Mouse (Mus musculus) midbrain, embryonic 16.5 days (tissue): ENCODE measurements around the gene Ddx54. TPM values are rescaled to one million over a fixed set of nuclear protein-coding genes. Genes with fewer than 3 reads are reported as not detected.

Experiments used
- ATAC-seq: fragments of 200-750 bp; cut with Nextera tagmentation; 2 replicates; pipeline ENCODE4 v1.8.0; 2017; ENCODE audit warnings: moderate TSS enrichment
- H3K27ac ChIP-seq: fragments of 300-500 bp; sonication (generic); 2 replicates; pipeline ENCODE4 v1.5.1; 2014; ENCODE audit warnings: mild to moderate bottlenecking, low read length, mixed read lengths
- H3K27me3 ChIP-seq: fragments of 300-500 bp; sonication (generic); 2 replicates; pipeline ENCODE4 v1.6.1; 2014; ENCODE audit warnings: low read depth, low read length, mixed read lengths; ENCODE audit not compliant: control insufficient read depth, insufficient read depth
- H3K36me3 ChIP-seq: fragments of 300-500 bp; sonication (generic); 2 replicates; pipeline ENCODE4 v1.6.1; 2014; ENCODE audit warnings: mild to moderate bottlenecking, low read length, moderate library complexity, mixed read lengths; ENCODE audit not compliant: control insufficient read depth, insufficient read depth
- H3K4me1 ChIP-seq: fragments of 300-500 bp; sonication (generic); 2 replicates; pipeline ENCODE4 v1.6.1; 2014; ENCODE audit warnings: mild to moderate bottlenecking, low read length, mixed read lengths; ENCODE audit not compliant: control insufficient read depth, insufficient read depth
- H3K4me2 ChIP-seq: fragments of 300-500 bp; sonication (generic); 2 replicates; pipeline ENCODE4 v1.6.1; 2014; ENCODE audit warnings: mild to moderate bottlenecking, low read length, mixed read lengths
- H3K4me3 ChIP-seq: fragments of 300-500 bp; sonication (generic); 2 replicates; pipeline ENCODE4 v1.5.1; 2014; ENCODE audit warnings: low read depth, mild to moderate bottlenecking, low read length, moderate library complexity, mixed read lengths
- H3K9ac ChIP-seq: fragments of 300-500 bp; sonication (generic); 2 replicates; pipeline ENCODE4 v1.6.1; 2014; ENCODE audit warnings: low read depth, low read length, mixed read lengths
- H3K9me3 ChIP-seq: fragments of 300-500 bp; sonication (generic); replicated peaks from 2 replicates; pipeline ENCODE4 v1.6.1; 2014; ENCODE audit warnings: mild to moderate bottlenecking, low read length, mixed read lengths; ENCODE audit not compliant: control insufficient read depth, poor library complexity, severe bottlenecking
- WGBS: fragments of 180-500 bp; shearing (Covaris S2); extraction: QIAGEN DNeasy Blood & Tissue Kit; methylation state at CpG from one replicate; pipeline ENCODE4 v1.1.7; 2014; 5-methylcytosine and 5-hydroxymethylcytosine counted together
- polyA plus RNA-seq: library from polyadenylated mRNA; unstranded; fragments of >200 nt; fragmentation: Nextera tagmentation; extraction: Ambion mirVana; gene quantifications from 2 replicates; pipeline ENCODE4 v1.2.1, GENCODE M21; 2015

Ddx54 gene
- polyA plus RNA-seq, 1 experiment from 2014 or later, result 39.9 TPM

DNA sequence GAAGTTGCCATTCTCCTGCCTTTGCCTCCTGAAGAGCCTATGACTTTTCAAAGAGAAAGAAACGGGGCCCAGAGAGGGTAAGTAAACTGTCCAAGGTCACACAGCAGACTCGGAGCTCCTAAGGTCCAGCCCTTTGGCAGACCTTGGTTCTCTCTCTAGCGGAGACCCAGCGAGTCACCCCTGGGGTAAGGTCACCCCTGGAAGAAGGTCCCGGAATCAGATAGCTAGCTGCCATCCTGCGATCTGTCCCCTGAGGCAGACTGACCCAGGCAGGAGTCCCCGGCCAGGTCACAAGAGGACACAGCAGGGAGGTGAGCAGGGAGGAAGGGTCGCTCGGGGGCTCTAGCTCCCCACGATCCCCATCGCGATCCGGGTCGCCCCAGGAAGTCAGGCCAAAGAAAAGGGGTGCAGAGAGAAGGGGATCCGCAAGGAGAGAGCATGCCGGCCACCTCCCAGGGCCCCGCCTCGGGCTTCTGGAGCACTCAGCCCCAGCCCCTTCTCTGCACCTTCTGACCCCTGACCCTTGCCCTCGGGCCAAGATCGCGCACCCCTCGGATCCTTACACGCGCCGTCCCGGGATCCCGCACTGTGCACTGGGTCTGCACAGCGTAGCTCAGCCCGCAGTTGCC is 24.5 kb upstream of the Ddx54 start:
- Histone ChIP-seq H3K4me2 (peak overlapping the region; percentile 99), H3K4me3 (peak overlapping the region; percentile 79), H3K9me3 (no peaks in the 10 kb centered on the region), H3K9ac (peak overlapping the region; percentile 92), H3K27ac (peak overlapping the region; percentile 77), H3K27me3 (no peaks in the 10 kb centered on the region), H3K36me3 (peaks cover 3% of the 10 kb centered on the region; the same call in 1 of the 2 replicates), H3K4me1 (peaks cover 12% of the 10 kb centered on the region)
- ATAC-seq, result peak; percentile 4; the same call in 1 of the 2 replicates
- 3% methylated on average over 26 of the region's 29 CpGs for WGBS

DNA sequence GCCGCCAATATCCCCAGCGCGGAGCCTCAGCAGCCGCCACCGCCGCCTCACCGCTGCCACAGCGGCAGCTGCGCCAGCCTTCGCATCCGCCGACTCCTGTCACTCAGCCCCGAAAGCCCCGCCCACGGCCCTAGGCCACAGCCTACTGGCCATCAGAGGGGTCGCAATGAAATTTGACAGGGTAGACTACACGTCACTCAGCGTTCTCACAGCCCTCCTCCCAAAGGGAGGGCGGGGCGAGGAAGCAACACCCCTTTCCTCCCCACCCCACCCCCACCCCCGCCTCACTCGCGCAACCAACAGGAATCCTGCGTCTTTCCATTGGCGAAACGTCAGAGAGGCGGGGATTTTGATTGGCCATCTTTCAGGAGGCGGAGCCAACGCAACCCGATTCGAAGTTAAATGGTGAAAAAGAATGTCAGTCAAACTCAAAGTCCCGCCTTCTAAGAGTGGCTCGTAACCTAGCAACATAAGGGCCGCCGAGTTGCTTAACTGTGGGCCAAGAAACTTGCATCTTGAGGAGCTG is 23.9 kb upstream of the Ddx54 start, which contains the start of the genes Tpcn1 and Iqcd:
TSS of gene Tpcn1 (minus strand) at position 105 of the 526 bp plus-strand sequence.
TSS of gene Iqcd (plus strand) at position 448 of the 526 bp plus-strand sequence.
- peaks cover 12% of the 10 kb centered on the region for H3K4me1 ChIP-seq

GRCm38 (mm10) chr5:120590356-120591010 is 22.1 kb upstream of the Ddx54 start:
- H3K4me1 ChIP-seq, result peaks cover 12% of the 10 kb centered on the region
- H3K27ac ChIP-seq, result no peak overlapping the region
- H3K36me3 ChIP-seq, result no peaks in the 10 kb centered on the region
- H3K27me3 ChIP-seq, result no peaks in the 10 kb centered on the region
- H3K9ac ChIP-seq, result no peak overlapping the region
- no peak overlapping the region for H3K4me3 ChIP-seq
- ATAC-seq, result no peak
- 78% methylated on average over 16 of the region's 16 CpGs for WGBS
- no peak overlapping the region for H3K4me2 ChIP-seq
- no peaks in the 10 kb centered on the region for H3K9me3 ChIP-seq

More for the DNA sequence above, 23.9 kb upstream of the Ddx54 start, which contains the start of the genes Tpcn1 and Iqcd:
- ATAC-seq, result peak; percentile 97
- H3K9me3 ChIP-seq, result no peaks in the 10 kb centered on the region
- under 1% methylated on average over 34 of the region's 35 CpGs for WGBS
- no peaks in the 10 kb centered on the region for H3K27me3 ChIP-seq
- H3K36me3 ChIP-seq, result no peaks in the 10 kb centered on the region; the same call in 1 of the 2 replicates
- peak within 1 kb of the TSS; percentile 99 for H3K4me2 ChIP-seq
- H3K9ac ChIP-seq, result peak within 1 kb of the TSS; percentile 92
- peak within 1 kb of the TSS; percentile 77 for H3K27ac ChIP-seq
- peak within 1 kb of the TSS; percentile 79 for H3K4me3 ChIP-seq

DNA sequence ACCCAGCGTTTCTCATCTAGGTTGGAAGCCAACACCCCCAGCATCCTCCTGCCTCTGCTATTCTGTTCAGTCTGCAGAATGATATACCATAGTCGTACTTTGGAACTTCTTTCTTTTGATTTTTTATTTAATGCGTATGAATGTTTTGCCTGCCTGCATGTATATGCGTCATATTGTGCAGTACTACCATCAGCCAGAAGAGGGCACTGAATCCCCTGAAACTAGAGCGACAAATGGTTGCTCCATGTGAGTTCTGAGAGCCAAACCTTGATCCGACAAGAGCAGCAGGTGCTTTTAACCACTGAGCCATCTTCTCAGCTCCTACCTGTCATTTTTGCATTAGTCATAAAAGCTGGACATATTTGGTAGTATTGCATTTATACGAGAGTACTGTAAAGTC is 20.4 kb upstream of the Ddx54 start:
- WGBS, result 74% methylated on average over 7 of the region's 7 CpGs
- Histone ChIP-seq H3K9ac (no peak overlapping the region), H3K4me2 (no peak overlapping the region), H3K36me3 (no peaks in the 10 kb centered on the region), H3K27me3 (no peaks in the 10 kb centered on the region), H3K9me3 (no peaks in the 10 kb centered on the region), H3K4me3 (no peak overlapping the region), H3K27ac (no peak overlapping the region), H3K4me1 (peaks cover 10% of the 10 kb centered on the region)
- no peak for ATAC-seq

DNA sequence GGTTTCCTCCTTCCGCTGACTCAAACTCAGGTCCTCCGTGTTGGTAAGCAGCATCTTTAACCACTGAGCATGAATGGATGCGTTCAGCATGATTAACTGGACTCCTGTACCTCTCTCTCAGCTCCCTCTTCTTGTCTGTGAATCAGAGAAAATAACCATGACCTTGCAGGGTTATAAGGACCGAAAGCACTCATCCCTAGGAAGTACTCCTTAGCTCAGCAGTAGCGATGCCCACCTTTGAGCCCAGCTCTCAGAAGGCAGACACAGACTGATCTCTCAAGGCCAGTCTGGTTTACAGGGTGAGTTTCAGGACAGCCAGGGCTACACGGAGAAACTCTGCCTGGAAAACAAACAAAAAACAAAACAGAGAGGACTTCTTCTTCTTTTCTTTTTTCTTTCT is 18.1 kb upstream of the Ddx54 start:
- WGBS, result 93% methylated on average over 6 of the region's 6 CpGs
- Histone ChIP-seq H3K4me1 (no peaks in the 10 kb centered on the region), H3K9ac (no peak overlapping the region), H3K27ac (no peak overlapping the region), H3K4me2 (no peak overlapping the region), H3K9me3 (no peaks in the 10 kb centered on the region), H3K27me3 (no peaks in the 10 kb centered on the region), H3K36me3 (no peaks in the 10 kb centered on the region), H3K4me3 (no peak overlapping the region)
- ATAC-seq, result no peak

- 95% methylated on average over 6 of the region's 6 CpGs for WGBS
- H3K4me2 ChIP-seq, result no peak overlapping the region
- no peaks in the 10 kb centered on the region for H3K36me3 ChIP-seq
- no peak overlapping the region for H3K27ac ChIP-seq
- ATAC-seq, result no peak
- no peaks in the 10 kb centered on the region for H3K9me3 ChIP-seq
- no peak overlapping the region for H3K9ac ChIP-seq
- no peak overlapping the region for H3K4me3 ChIP-seq
- no peaks in the 10 kb centered on the region for H3K4me1 ChIP-seq
- no peaks in the 10 kb centered on the region for H3K27me3 ChIP-seq
These were observed 12.9 kb upstream of the Ddx54 start for GRCm38 (mm10) chr5:120599625-120600024.

DNA sequence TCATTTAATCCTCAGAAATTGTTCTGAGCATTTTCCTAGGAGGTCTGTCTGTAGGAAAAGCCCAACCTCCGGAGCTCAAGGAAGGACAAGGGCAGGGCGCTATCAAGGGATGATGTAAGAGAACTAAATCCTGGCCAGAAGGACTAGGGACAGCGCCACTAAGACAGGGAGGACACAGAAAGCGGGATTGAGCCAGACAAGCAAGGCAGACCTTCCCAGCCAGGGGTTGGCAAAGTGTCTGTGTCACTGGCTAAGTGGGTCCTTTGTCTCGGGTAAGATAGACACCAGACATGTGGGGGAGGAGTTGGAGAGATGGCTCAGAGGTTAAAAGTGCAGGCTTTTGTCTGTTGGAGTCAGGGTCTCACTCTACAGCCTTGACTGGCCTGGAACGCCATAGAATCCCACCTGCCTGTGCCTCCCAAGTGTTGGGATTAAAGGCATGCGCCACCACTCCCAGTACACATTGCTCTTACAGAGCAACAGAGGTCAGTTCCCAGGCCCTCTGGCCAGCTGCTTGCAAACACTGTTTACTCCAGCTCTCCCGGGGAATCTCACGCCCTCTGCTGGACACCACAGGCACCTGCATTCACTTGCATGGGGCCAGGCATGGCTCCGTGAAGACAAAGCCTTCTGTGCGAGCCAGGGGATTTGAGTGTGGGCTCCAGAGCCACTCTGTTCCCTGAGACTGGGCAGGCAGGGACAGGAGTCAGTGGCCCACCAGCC is 11.4 kb upstream of the Ddx54 start:
- no peaks in the 10 kb centered on the region for H3K27me3 ChIP-seq
- no peaks in the 10 kb centered on the region for H3K9me3 ChIP-seq
- no peak for ATAC-seq
- H3K36me3 ChIP-seq, result no peaks in the 10 kb centered on the region
- no peak overlapping the region for H3K4me2 ChIP-seq
- H3K27ac ChIP-seq, result no peak overlapping the region
- 62% methylated on average over 11 of the region's 11 CpGs for WGBS
- H3K4me1 ChIP-seq, result peaks cover 5% of the 10 kb centered on the region
- H3K4me3 ChIP-seq, result no peak overlapping the region
- H3K9ac ChIP-seq, result no peak overlapping the region

- Histone ChIP-seq H3K4me1 (peaks cover 5% of the 10 kb centered on the region), H3K9ac (no peak overlapping the region), H3K27ac (no peak overlapping the region), H3K36me3 (no peaks in the 10 kb centered on the region), H3K9me3 (no peaks in the 10 kb centered on the region), H3K4me3 (no peak overlapping the region), H3K27me3 (no peaks in the 10 kb centered on the region), H3K4me2 (no peak overlapping the region)
- WGBS, result 93% methylated on average over 12 of the region's 12 CpGs
- no peak for ATAC-seq
These were observed 10.3 kb upstream of the Ddx54 start for GRCm38 (mm10) chr5:120602210-120602609.
